Mouse (Mus musculus) stomach, embryonic 14.5 days (tissue): Measurements from ENCODE around the gene 1700012B07Rik. TPM values are rescaled to one million over a fixed set of nuclear protein-coding genes. Genes with fewer than 3 reads are reported as not detected.
A peak's percentile ranks its signal among the peaks of the same experiment; 100 is the strongest.

Experiments
- ATAC-seq: fragments of 200-750 bp; cut with Nextera tagmentation; 2 replicates; pipeline ENCODE4 v1.8.0; 2017; ENCODE audit warnings: low read depth, moderate TSS enrichment; ENCODE audit not compliant: insufficient number of reproducible peaks, insufficient read depth, low FRiP score
- H3K27ac ChIP-seq: fragments of 300-500 bp; sonication (generic); 2 replicates; pipeline ENCODE4 v1.5.1; 2014; ENCODE audit warnings: mild to moderate bottlenecking, low read length, moderate library complexity, mixed read lengths
- H3K27me3 ChIP-seq: fragments of 300-500 bp; sonication (generic); 2 replicates; pipeline ENCODE4 v1.6.1; 2014; ENCODE audit warnings: low read length, control low read depth, mixed read lengths; ENCODE audit not compliant: control insufficient read depth, insufficient read depth
- H3K36me3 ChIP-seq: fragments of 300-500 bp; sonication (generic); 2 replicates; pipeline ENCODE4 v1.6.1; 2014; ENCODE audit warnings: mild to moderate bottlenecking, control low read depth, low read length, moderate library complexity, mixed read lengths; ENCODE audit not compliant: control insufficient read depth, insufficient read depth
- H3K4me1 ChIP-seq: fragments of 300-500 bp; sonication (generic); 2 replicates; pipeline ENCODE4 v1.6.1; 2014; ENCODE audit warnings: low read length, control low read depth, mixed read lengths; ENCODE audit not compliant: control insufficient read depth, insufficient read depth
- H3K4me2 ChIP-seq: fragments of 300-500 bp; sonication (generic); replicated peaks from 2 replicates; pipeline ENCODE4 v1.6.1; 2014; ENCODE audit warnings: low read depth, low read length, control low read depth
- H3K4me3 ChIP-seq: fragments of 300-500 bp; sonication (generic); 2 replicates; pipeline ENCODE4 v1.5.1; 2014; ENCODE audit warnings: low read depth, low read length, control low read depth
- H3K9ac ChIP-seq: fragments of 300-500 bp; sonication (generic); replicated peaks from 2 replicates; pipeline ENCODE4 v1.6.1; 2014; ENCODE audit warnings: low read depth, mild to moderate bottlenecking, control low read depth, low read length, moderate library complexity, mixed read lengths
- H3K9me3 ChIP-seq: fragments of 300-500 bp; sonication (generic); 2 replicates; pipeline ENCODE4 v1.6.1; 2016; ENCODE audit warnings: low read depth, low read length, control low read depth; ENCODE audit not compliant: control insufficient read depth
- WGBS: fragments of 180-500 bp; shearing (Covaris S2); extraction: QIAGEN DNeasy Blood & Tissue Kit; methylation state at CpG from one replicate; pipeline ENCODE4 v1.1.7; 2014; 5-methylcytosine and 5-hydroxymethylcytosine counted together
- polyA plus RNA-seq: library from polyadenylated mRNA; unstranded; fragments of >200 nt; fragmentation: Nextera tagmentation; extraction: Ambion mirVana; gene quantifications from 2 replicates; pipeline ENCODE4 v1.2.1, GENCODE M21; 2014

The 1700012B07Rik gene
- polyA plus RNA-seq, 1 experiment from 2014 or later: not detected

- 96% methylated on average over 4 of the region's 4 CpGs for WGBS
- no peaks in the 10 kb centered on the region for H3K36me3 ChIP-seq
- H3K4me3 ChIP-seq: no peak overlapping the region
- no peak overlapping the region for H3K4me2 ChIP-seq
- ATAC-seq: no peak
- H3K27me3 ChIP-seq: no peaks in the 10 kb centered on the region
- H3K4me1 ChIP-seq: peaks cover 5% of the 10 kb centered on the region; the same call in 1 of the 2 replicates
- no peak overlapping the region for H3K9ac ChIP-seq
- H3K9me3 ChIP-seq: no peaks in the 10 kb centered on the region
- no peak overlapping the region for H3K27ac ChIP-seq
Observed at GRCm38 (mm10) chr11:109859441-109859840, 31.6 kb upstream of the 1700012B07Rik start.

- no peaks in the 10 kb centered on the region for H3K9me3 ChIP-seq
- no peaks in the 10 kb centered on the region for H3K36me3 ChIP-seq
- no peak overlapping the region for H3K4me2 ChIP-seq
- H3K4me3 ChIP-seq: no peak overlapping the region
- H3K4me1 ChIP-seq: peaks cover 5% of the 10 kb centered on the region; the same call in 1 of the 2 replicates
- ATAC-seq: no peak
- no peak overlapping the region for H3K27ac ChIP-seq
- no peak overlapping the region for H3K9ac ChIP-seq
- 73% methylated on average over 10 of the region's 10 CpGs for WGBS
- no peaks in the 10 kb centered on the region for H3K27me3 ChIP-seq
Observed at GRCm38 (mm10) chr11:109857086-109857485, 29.2 kb upstream of the 1700012B07Rik start.

- no peak for ATAC-seq
- no peaks in the 10 kb centered on the region for H3K9me3 ChIP-seq
- no peaks in the 10 kb centered on the region for H3K36me3 ChIP-seq
- WGBS: 87% methylated on average over 8 of the region's 8 CpGs
- no peak overlapping the region for H3K27ac ChIP-seq
- no peaks in the 10 kb centered on the region for H3K27me3 ChIP-seq
- no peak overlapping the region for H3K4me2 ChIP-seq
- no peaks in the 10 kb centered on the region for H3K4me1 ChIP-seq
- no peak overlapping the region for H3K9ac ChIP-seq
- no peak overlapping the region for H3K4me3 ChIP-seq
Observed at GRCm38 (mm10) chr11:109854056-109854455, 26.2 kb upstream of the 1700012B07Rik start.

- no peak overlapping the region for H3K9ac ChIP-seq
- H3K27ac ChIP-seq: no peak overlapping the region
- H3K27me3 ChIP-seq: no peaks in the 10 kb centered on the region
- no peaks in the 10 kb centered on the region for H3K9me3 ChIP-seq
- H3K4me1 ChIP-seq: no peaks in the 10 kb centered on the region
- 62% methylated on average over 17 of the region's 17 CpGs for WGBS
- H3K4me3 ChIP-seq: no peak overlapping the region
- no peak overlapping the region for H3K4me2 ChIP-seq
- ATAC-seq: no peak
- no peaks in the 10 kb centered on the region for H3K36me3 ChIP-seq
Observed at GRCm38 (mm10) chr11:109853228-109853966, 25.6 kb upstream of the 1700012B07Rik start.

GRCm38 (mm10) chr11:109851996-109852395 is 24.1 kb upstream of the 1700012B07Rik start:
- Histone ChIP-seq H3K9ac (no peak overlapping the region), H3K4me2 (no peak overlapping the region), H3K9me3 (no peaks in the 10 kb centered on the region), H3K36me3 (no peaks in the 10 kb centered on the region), H3K4me3 (no peak overlapping the region), H3K27ac (no peak overlapping the region), H3K4me1 (no peaks in the 10 kb centered on the region), H3K27me3 (no peaks in the 10 kb centered on the region)
- ATAC-seq: 0 out of 2 replicates have a peak, but pooled peaks have one; percentile 33
- WGBS: 73% methylated on average over 4 of the region's 4 CpGs

- Histone ChIP-seq H3K9me3 (no peaks in the 10 kb centered on the region), H3K27ac (no peak overlapping the region), H3K4me1 (no peaks in the 10 kb centered on the region), H3K4me2 (no peak overlapping the region), H3K4me3 (no peak overlapping the region), H3K27me3 (no peaks in the 10 kb centered on the region), H3K9ac (no peak overlapping the region), H3K36me3 (no peaks in the 10 kb centered on the region)
- WGBS: 55% methylated on average over 7 of the region's 7 CpGs
- no peak for ATAC-seq
Observed at GRCm38 (mm10) chr11:109846343-109846742, 18.5 kb upstream of the 1700012B07Rik start.

- no peaks in the 10 kb centered on the region for H3K9me3 ChIP-seq
- ATAC-seq: no peak
- no peak overlapping the region for H3K27ac ChIP-seq
- no peak overlapping the region for H3K4me3 ChIP-seq
- H3K27me3 ChIP-seq: no peaks in the 10 kb centered on the region
- no peaks in the 10 kb centered on the region for H3K4me1 ChIP-seq
- no peak overlapping the region for H3K4me2 ChIP-seq
- no peaks in the 10 kb centered on the region for H3K36me3 ChIP-seq
- no peak overlapping the region for H3K9ac ChIP-seq
- WGBS: 59% methylated on average over 4 of the region's 4 CpGs
Observed at GRCm38 (mm10) chr11:109845601-109846000, 17.8 kb upstream of the 1700012B07Rik start.

- no peaks in the 10 kb centered on the region for H3K4me1 ChIP-seq
- no peak overlapping the region for H3K4me3 ChIP-seq
- no peak overlapping the region for H3K9ac ChIP-seq
- no peak overlapping the region for H3K27ac ChIP-seq
- no peaks in the 10 kb centered on the region for H3K9me3 ChIP-seq
- no peak overlapping the region for H3K4me2 ChIP-seq
- H3K27me3 ChIP-seq: no peaks in the 10 kb centered on the region
- H3K36me3 ChIP-seq: no peaks in the 10 kb centered on the region
- ATAC-seq: no peak
- WGBS: 69% methylated on average over 5 of the region's 5 CpGs
Observed at GRCm38 (mm10) chr11:109844466-109844865, 16.6 kb upstream of the 1700012B07Rik start.

GRCm38 (mm10) chr11:109830368-109830767 is 2.5 kb upstream of the 1700012B07Rik start:
- Histone ChIP-seq H3K4me2 (no peak overlapping the region), H3K4me3 (no peak overlapping the region), H3K4me1 (no peaks in the 10 kb centered on the region), H3K9me3 (no peaks in the 10 kb centered on the region), H3K27me3 (no peaks in the 10 kb centered on the region), H3K27ac (no peak overlapping the region), H3K9ac (no peak overlapping the region), H3K36me3 (no peaks in the 10 kb centered on the region)
- WGBS: 68% methylated on average over 5 of the region's 5 CpGs
- ATAC-seq: no peak
